Mouse (Mus musculus) fat pad, adult 2 months (tissue): ENCODE measurements around the gene Mfsd6l.

Source experiments
- DNase-seq: peaks from one replicate; pipeline ENCODE4 v3.0.0-alpha.2; 2011; ENCODE audit warnings: low read depth, low spot score; ENCODE audit errors: extremely low read depth

Gene Mfsd6l

DNA sequence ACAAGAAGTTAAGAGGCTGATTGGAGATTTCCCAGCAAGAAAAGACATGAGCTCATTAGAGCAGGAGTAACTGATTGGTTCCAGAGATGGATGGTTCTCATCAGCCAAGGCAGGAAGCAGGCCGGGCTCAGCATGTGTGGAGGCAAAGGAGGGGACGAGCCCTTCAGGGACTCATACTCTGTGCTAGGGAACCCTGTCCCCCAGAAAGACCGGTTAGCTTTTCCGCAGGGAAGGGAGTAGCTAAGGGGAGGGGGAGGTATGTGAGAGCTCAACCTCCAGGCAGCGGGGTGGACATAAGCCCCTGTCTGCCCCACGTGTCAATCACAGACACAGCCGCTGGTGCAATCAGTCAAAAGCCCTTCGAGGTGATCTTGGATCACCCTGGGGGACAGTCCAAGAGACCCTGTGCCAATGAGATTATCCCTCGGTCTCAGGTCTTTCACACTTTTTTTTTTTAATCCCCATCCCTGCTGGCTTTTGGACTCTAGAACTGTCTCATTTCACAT lies 45.6 kb downstream of the Mfsd6l start:
- DNase-seq: no peak

DNA sequence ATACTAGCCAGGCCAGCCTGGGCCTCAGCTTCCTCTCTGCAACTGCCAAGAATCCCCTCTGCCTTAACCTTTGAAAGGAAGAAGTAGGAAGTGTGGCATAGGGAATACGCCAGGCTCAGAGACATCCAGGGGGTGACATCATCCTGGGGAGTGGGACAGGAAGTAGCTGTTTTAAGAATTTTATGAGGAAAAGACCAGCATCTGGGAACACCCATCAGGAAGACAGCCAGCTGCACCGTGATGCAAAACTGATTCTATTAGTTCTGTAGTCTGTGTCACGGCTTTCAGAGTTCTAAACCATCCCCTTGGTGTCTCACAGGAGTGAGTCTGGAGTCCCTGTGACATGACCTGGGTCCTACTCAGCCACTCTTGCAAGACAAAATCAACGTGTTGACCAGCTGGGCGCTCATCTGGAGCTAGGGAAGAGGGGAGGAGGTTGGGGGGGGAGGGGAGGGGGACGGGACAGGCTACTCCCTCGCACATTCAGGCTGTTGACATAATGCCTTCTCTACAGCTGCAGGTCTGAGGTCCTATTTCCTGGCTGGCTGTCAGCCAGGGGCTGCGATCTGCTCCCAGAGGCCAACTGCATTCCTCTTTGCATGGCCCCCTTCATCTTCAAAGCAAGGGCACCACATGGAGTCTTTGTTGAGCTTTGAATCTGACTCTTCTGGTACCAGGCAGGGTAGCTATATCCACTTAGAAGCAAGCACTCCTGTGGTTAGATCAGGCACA lies 46.4 kb downstream of the Mfsd6l start:
- DNase-seq: no peak

DNA sequence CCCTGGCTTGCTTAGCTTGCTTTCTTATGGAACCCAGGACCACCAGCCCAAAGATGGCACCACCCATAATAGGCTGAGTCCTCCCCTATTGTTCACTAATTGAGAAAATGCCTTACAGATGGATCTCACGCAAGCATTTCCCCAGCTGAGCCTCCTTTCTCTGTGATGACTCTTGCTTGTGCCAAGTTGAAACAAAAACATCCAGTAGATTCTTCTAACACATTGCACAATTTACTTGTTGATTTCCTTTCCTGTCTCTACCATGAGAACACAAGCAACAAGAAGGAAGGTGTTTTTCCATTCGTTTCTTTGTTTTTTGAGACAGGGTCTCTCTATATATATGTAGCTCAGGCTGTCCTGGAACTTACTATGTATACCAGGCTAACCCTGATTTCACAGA lies 51.1 kb downstream of the Mfsd6l start:
- DNase-seq: no peak
